27 mouse cellular contexts compared by ENCODE assay signal in genomic region chr7:137020195-137020594, GRCm38 (mm10).
DNase-seq lines count a peak whose midpoint lies in the region; ATAC-seq lines count a peak whose summit lies in the region.
"Had no signal": no experiment of that assay in that cellular context is flagged by ENCODE, and none has a peak within 500 bp of the region (broad histone marks: within the 10 kb centered on the region; RNA-seq: fewer than 3 reads in every experiment).

No protein-coding gene starts in this region.

- no peak for ATAC-seq in hindbrain, embryonic 14.5 days (ENCODE audit: low FRiP score)
- no peak for ATAC-seq in hindbrain, embryonic 16.5 days
- ATAC-seq in erythroblast, adult 5-6 weeks (replicated peaks; ENCODE audit: low FRiP score, poor library complexity, severe bottlenecking), result no peak
- ATAC-seq: activated CD4-positive, CD25-positive, alpha-beta regulatory T cell, adult 4 months; CD4-positive, CD25-positive, alpha-beta regulatory T cell, adult 4 months; forebrain, embryonic 13.5 days; forebrain, embryonic 15.5 days; forebrain, postnatal 0 days; Patski had no signal

- H3K36me3 ChIP-seq in heart, embryonic 10.5 days, result no peaks in the 10 kb centered on the region
- no peaks in the 10 kb centered on the region for H3K36me3 ChIP-seq in hindbrain, embryonic 14.5 days (replicated peaks; ENCODE audit: control insufficient read depth, insufficient read depth)
- H3K36me3 ChIP-seq in hindbrain, embryonic 16.5 days (ENCODE audit: control insufficient read depth, insufficient read depth, low read length), result no peaks in the 10 kb centered on the region
- H3K36me3 ChIP-seq: embryonic facial prominence, embryonic 13.5 days; embryonic facial prominence, embryonic 15.5 days; forebrain, embryonic 15.5 days; G1E had no signal

- no peak overlapping the region for H3K27ac ChIP-seq in heart, embryonic 10.5 days
- no peak overlapping the region for H3K27ac ChIP-seq in hindbrain, embryonic 14.5 days
- no peak overlapping the region for H3K27ac ChIP-seq in hindbrain, embryonic 16.5 days (ENCODE audit: low read depth, low read length)
- H3K27ac ChIP-seq: embryonic facial prominence, embryonic 13.5 days; embryonic facial prominence, embryonic 15.5 days; forebrain, embryonic 13.5 days; forebrain, embryonic 15.5 days had no signal

- H3K27me3 ChIP-seq in heart, embryonic 10.5 days (ENCODE audit: insufficient read depth, poor library complexity, severe bottlenecking), result 0 out of 2 replicates have a peak, but pooled peaks cover 9% of the 10 kb centered on the region
- no peaks in the 10 kb centered on the region for H3K27me3 ChIP-seq in hindbrain, embryonic 14.5 days (ENCODE audit: control insufficient read depth, insufficient read depth, low read length)
- 0 out of 2 replicates have a peak, but pooled peaks cover 2% of the 10 kb centered on the region for H3K27me3 ChIP-seq in hindbrain, embryonic 16.5 days (replicated peaks; ENCODE audit: control insufficient read depth, insufficient read depth, low read length)
- H3K27me3 ChIP-seq: CH12.LX; embryonic facial prominence, embryonic 13.5 days; embryonic facial prominence, embryonic 15.5 days; forebrain, embryonic 13.5 days; forebrain, embryonic 15.5 days; Patski had no signal

- 0 out of 2 replicates have a peak, but pooled peaks cover 2% of the 10 kb centered on the region for H3K4me1 ChIP-seq in heart, embryonic 10.5 days
- no peaks in the 10 kb centered on the region for H3K4me1 ChIP-seq in hindbrain, embryonic 14.5 days (replicated peaks; ENCODE audit: control insufficient read depth, insufficient read depth, low read length)
- no peaks in the 10 kb centered on the region for H3K4me1 ChIP-seq in hindbrain, embryonic 16.5 days (ENCODE audit: control insufficient read depth, insufficient read depth, low read depth, low read length)
- H3K4me1 ChIP-seq: embryonic facial prominence, embryonic 13.5 days; embryonic facial prominence, embryonic 15.5 days; forebrain, embryonic 15.5 days had no signal

- DNase-seq in adrenal gland, postnatal 10 days, result peak; percentile 17
- DNase-seq in adrenal gland, postnatal 4 days (ENCODE audit: low spot score in 2 of 2), result no peak
- peak; percentile 62 for DNase-seq in heart, embryonic 10.5 days (ENCODE audit: low spot score)
- no peak for DNase-seq in heart, adult 9 months (ENCODE audit: low spot score in 2 of 2)
- DNase-seq in hindbrain, embryonic 14.5 days (ENCODE audit: low spot score), result no peak
- peak; percentile 50 for DNase-seq in adipocyte (ENCODE audit: low spot score)
- DNase-seq: adrenal gland, adult 2 months; adrenal gland, postnatal 14 days; B cell, adult 2 months; cerebellum, adult 11-12 months; cerebellum, adult 2 months; cerebellum, adult 9-10 months; cerebellum, postnatal 10 days; cerebellum, postnatal 25 days; embryo, embryonic 11 days; forebrain, postnatal 0 days had no signal

- H3K9ac ChIP-seq in hindbrain, embryonic 14.5 days, result peak overlapping the region; percentile 8; the same call in 1 of the 2 replicates
- no peak overlapping the region for H3K9ac ChIP-seq in hindbrain, embryonic 16.5 days (ENCODE audit: low read depth, low read length)
- H3K9ac ChIP-seq: embryonic facial prominence, embryonic 15.5 days; forebrain, embryonic 13.5 days; forebrain, embryonic 15.5 days; forebrain, postnatal 0 days had no signal

- H3K4me3 ChIP-seq in heart, embryonic 10.5 days, result no peak overlapping the region
- no peak overlapping the region for H3K4me3 ChIP-seq in hindbrain, embryonic 14.5 days (replicated peaks; ENCODE audit: low read length)
- no peak overlapping the region for H3K4me3 ChIP-seq in hindbrain, embryonic 16.5 days (ENCODE audit: low read length)
- H3K4me3 ChIP-seq: embryonic facial prominence, embryonic 13.5 days; embryonic facial prominence, embryonic 15.5 days; forebrain, embryonic 13.5 days; forebrain, embryonic 15.5 days had no signal

- H3K9me3 ChIP-seq in heart, embryonic 10.5 days, result 0 out of 2 replicates have a peak, but pooled peaks cover 2% of the 10 kb centered on the region
- no peaks in the 10 kb centered on the region for H3K9me3 ChIP-seq in hindbrain, embryonic 14.5 days (ENCODE audit: control insufficient read depth, low read length)
- H3K9me3 ChIP-seq in hindbrain, embryonic 16.5 days (ENCODE audit: control insufficient read depth, low read length), result no peaks in the 10 kb centered on the region; the same call in 1 of the 2 replicates
- H3K9me3 ChIP-seq: embryonic facial prominence, embryonic 13.5 days; embryonic facial prominence, embryonic 15.5 days; forebrain, embryonic 13.5 days; forebrain, embryonic 15.5 days had no signal

- no peak overlapping the region for H3K4me2 ChIP-seq in hindbrain, embryonic 14.5 days (replicated peaks)
- H3K4me2 ChIP-seq in hindbrain, embryonic 16.5 days (ENCODE audit: low read length), result no peak overlapping the region
- H3K4me2 ChIP-seq: embryonic facial prominence, embryonic 13.5 days; embryonic facial prominence, embryonic 15.5 days; forebrain, embryonic 13.5 days; forebrain, embryonic 15.5 days had no signal

- 82% methylated on average over 6 of the region's 6 CpGs for WGBS in heart, embryonic 10.5 days
- WGBS in hindbrain, embryonic 14.5 days, result 78% methylated on average over 6 of the region's 6 CpGs
- 76% methylated on average over 6 of the region's 6 CpGs for WGBS in hindbrain, embryonic 16.5 days

Comparison
In these comparisons a context has a peak if more than half of its experiments do, and no peak if none do; other contexts are left out.
1. DNase-seq: peak in adrenal gland, postnatal 10 days (single experiment), heart, embryonic 10.5 days (single experiment) and adipocyte (single experiment); none in adrenal gland, postnatal 4 days (0 of 2), heart, adult 9 months (0 of 2) and hindbrain, embryonic 14.5 days (single experiment).